Mouse (Mus musculus): Measurements from ENCODE around the gene Lst1. TPM values are rescaled to one million over a fixed set of nuclear protein-coding genes. Genes with fewer than 3 reads are reported as not detected.

Gene Lst1
- total and polyA plus RNA-seq, 3 experiments = 7.1 to 391 (median 81.9) TPM

DNA sequence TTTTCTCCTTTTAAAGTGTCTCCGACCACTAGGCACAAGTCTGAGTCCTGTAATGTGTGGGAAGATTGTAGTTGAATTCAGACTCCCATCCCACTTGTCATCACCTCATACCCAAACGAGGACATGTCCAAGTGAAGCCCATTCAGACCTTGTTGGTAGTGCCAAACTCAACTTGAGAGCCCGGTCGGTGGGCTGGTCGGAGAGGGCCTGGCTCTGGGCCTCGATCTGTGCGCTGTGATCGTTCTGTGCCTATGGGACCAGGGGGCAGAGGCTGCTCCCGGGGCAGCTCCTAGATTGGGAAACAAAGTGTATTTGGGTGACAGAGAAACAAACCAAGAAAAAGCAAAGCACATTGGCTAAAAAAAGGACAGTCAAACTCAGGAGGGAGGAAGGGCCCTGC is 35.2 kb downstream of the Lst1 start:
- DNase-seq (ENCODE audit: low spot score) (no peak), ATAC-seq (ENCODE audit: extremely low read depth, insufficient number of reproducible peaks, low FRiP score, poor library complexity, severe bottlenecking) (no peak)
- no peak for TF ChIP-seq POLR2AphosphoS5 (IDR thresholded peaks at IDR 0.05; ENCODE audit: insufficient replicate concordance, low read depth, low read length)
- TF ChIP-seq TAL1 (conservative IDR thresholded peaks at IDR 0.05; ENCODE audit: low read depth, low read length) = no peak
- no peak for TF ChIP-seq CTCF (IDR thresholded peaks at IDR 0.05; ENCODE audit: low read depth, low read length)
- TF ChIP-seq GATA2 (IDR thresholded peaks at IDR 0.05; ENCODE audit: borderline replicate concordance, low read depth, low read length) = no peak
- no peak for TF ChIP-seq GATA1 (IDR thresholded peaks at IDR 0.05; ENCODE audit: borderline replicate concordance, low read length)
- Histone ChIP-seq H3K4me3 (ENCODE audit: low read depth, low read length) (no peak overlapping the region), H3K9me3 (replicated peaks) (no peaks in the 10 kb centered on the region), H3K4me1 (ENCODE audit: insufficient read depth, low read depth, low read length) (peaks cover 45% of the 10 kb centered on the region), H3K36me3 (replicated peaks) (peaks cover 98% of the 10 kb centered on the region), H3K27me3 (ENCODE audit: insufficient read depth, low read length) (no peaks in the 10 kb centered on the region)

DNA sequence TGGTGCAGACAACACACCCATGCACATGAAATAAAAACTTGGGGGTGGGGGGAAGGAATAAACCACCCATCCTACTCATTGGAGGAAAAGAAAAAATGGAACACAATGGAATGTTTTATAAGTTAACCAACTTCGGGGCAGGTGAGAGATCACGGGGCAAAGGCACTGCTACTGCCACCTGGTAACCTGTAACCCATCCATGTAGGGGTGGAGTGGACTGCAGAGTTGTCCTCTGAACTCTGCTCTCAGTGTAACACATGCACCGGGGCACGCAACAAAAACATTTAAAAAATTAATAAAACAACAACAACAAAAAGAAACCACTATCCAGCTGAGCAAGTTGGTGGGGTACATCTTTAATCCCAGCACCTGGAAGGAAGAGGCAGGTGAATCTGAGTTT is 36.1 kb downstream of the Lst1 start:
- no peak for DNase-seq (ENCODE audit: low spot score)
- no peak for TF ChIP-seq CTCF (IDR thresholded peaks at IDR 0.05; ENCODE audit: low read depth, low read length)
- TF ChIP-seq POLR2AphosphoS5 (IDR thresholded peaks at IDR 0.05; ENCODE audit: insufficient replicate concordance, low read depth, low read length) = no peak
- TF ChIP-seq TAL1 (conservative IDR thresholded peaks at IDR 0.05; ENCODE audit: low read depth, low read length) = no peak
- TF ChIP-seq GATA2 (IDR thresholded peaks at IDR 0.05; ENCODE audit: borderline replicate concordance, low read depth, low read length) = no peak
- no peak for TF ChIP-seq GATA1 (IDR thresholded peaks at IDR 0.05; ENCODE audit: borderline replicate concordance, low read length)
- ATAC-seq (ENCODE audit: extremely low read depth, insufficient number of reproducible peaks, low FRiP score, poor library complexity, severe bottlenecking) = no peak
- Histone ChIP-seq H3K4me1 (ENCODE audit: insufficient read depth, low read depth, low read length) (peaks cover 38% of the 10 kb centered on the region), H3K27me3 (ENCODE audit: insufficient read depth, low read length) (no peaks in the 10 kb centered on the region), H3K4me3 (ENCODE audit: low read depth, low read length) (no peak overlapping the region), H3K36me3 (replicated peaks) (peaks cover 98% of the 10 kb centered on the region), H3K9me3 (replicated peaks) (no peaks in the 10 kb centered on the region)

DNA sequence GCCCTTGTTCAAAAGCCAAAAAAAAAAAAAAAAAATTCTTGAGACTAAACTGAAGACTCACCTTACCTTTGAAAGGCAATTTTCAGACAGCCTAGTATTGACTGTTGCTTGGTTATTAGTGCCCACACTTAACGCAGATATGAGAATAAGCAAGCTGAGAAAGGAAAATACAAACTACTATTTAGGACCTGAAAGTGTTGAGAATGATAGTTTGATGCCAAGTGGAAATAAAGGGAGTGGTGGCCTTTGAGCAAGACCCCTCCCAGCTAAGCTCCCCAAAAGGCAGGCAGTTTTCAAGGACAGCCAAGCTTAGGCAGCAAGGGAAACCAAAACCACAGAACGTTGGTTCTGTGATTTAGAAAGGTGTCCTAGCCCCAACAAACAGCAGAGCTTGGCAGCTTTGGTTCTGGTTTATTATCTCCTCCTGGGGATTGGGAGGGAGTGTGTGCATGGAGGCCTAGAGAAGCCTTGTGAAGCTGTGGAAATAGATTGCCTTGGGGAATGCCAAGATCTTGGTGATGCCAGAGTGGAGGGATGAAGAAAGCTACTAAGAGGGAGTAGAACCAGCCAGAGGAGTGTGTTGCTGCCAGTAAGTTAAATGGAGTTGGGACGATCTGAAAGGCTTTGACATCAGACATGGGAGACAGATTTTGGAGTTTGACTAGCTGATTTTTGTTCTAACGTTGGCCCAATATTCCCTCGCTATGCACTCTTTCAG is 40.2 kb downstream of the Lst1 start:
- ATAC-seq (ENCODE audit: extremely low read depth, insufficient number of reproducible peaks, low FRiP score, poor library complexity, severe bottlenecking) (no peak; the same call in 1 of the 2 replicates), DNase-seq (ENCODE audit: low spot score) (no peak)
- TF ChIP-seq TAL1 (conservative IDR thresholded peaks at IDR 0.05; ENCODE audit: low read depth, low read length) = no peak
- no peak for TF ChIP-seq GATA2 (IDR thresholded peaks at IDR 0.05; ENCODE audit: borderline replicate concordance, low read depth, low read length)
- TF ChIP-seq POLR2AphosphoS5 (IDR thresholded peaks at IDR 0.05; ENCODE audit: insufficient replicate concordance, low read depth, low read length) = peak; percentile 68; the same call in 1 of the 2 replicates
- TF ChIP-seq CTCF (IDR thresholded peaks at IDR 0.05; ENCODE audit: low read depth, low read length) = no peak
- TF ChIP-seq GATA1 (IDR thresholded peaks at IDR 0.05; ENCODE audit: borderline replicate concordance, low read length) = no peak
- Histone ChIP-seq H3K4me1 (ENCODE audit: insufficient read depth, low read depth, low read length) (peaks cover 18% of the 10 kb centered on the region; the same call in 1 of the 2 replicates), H3K36me3 (replicated peaks) (peaks cover 98% of the 10 kb centered on the region), H3K4me3 (ENCODE audit: low read depth, low read length) (no peak overlapping the region), H3K27me3 (ENCODE audit: insufficient read depth, low read length) (no peaks in the 10 kb centered on the region), H3K9me3 (replicated peaks) (peaks cover 3% of the 10 kb centered on the region)

DNA sequence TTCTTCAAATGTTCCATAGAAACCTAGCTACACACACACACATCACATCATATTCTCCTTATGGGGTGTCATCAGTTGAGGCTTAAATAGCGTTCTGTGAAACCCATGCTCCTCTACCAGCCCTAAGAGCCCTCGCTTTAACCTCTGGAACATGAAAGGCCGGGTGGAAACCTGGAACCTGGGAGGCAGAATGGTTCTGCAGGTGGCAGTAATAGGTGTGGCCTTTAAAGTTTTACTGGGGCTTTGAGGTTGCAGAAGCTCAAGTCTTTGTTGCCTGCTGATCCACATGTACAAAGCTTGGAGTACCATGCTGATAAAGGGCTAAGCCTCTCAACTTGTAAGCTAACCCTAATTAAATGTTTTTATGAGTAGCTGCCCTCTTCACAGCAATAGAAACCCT is 40.9 kb downstream of the Lst1 start:
- Histone ChIP-seq H3K27me3 (ENCODE audit: insufficient read depth, low read length) (no peaks in the 10 kb centered on the region), H3K36me3 (replicated peaks) (peaks cover 98% of the 10 kb centered on the region), H3K9me3 (replicated peaks) (peaks cover 3% of the 10 kb centered on the region), H3K4me1 (ENCODE audit: insufficient read depth, low read depth, low read length) (peaks cover 14% of the 10 kb centered on the region; the same call in 1 of the 2 replicates), H3K4me3 (ENCODE audit: low read depth, low read length) (no peak overlapping the region)
- TF ChIP-seq GATA1 (IDR thresholded peaks at IDR 0.05; ENCODE audit: borderline replicate concordance, low read length) (no peak), TAL1 (conservative IDR thresholded peaks at IDR 0.05; ENCODE audit: low read depth, low read length) (no peak), GATA2 (IDR thresholded peaks at IDR 0.05; ENCODE audit: borderline replicate concordance, low read depth, low read length) (no peak), CTCF (IDR thresholded peaks at IDR 0.05; ENCODE audit: low read depth, low read length) (no peak)
- DNase-seq (ENCODE audit: low spot score) (no peak), ATAC-seq (ENCODE audit: extremely low read depth, insufficient number of reproducible peaks, low FRiP score, poor library complexity, severe bottlenecking) (no peak)

DNA sequence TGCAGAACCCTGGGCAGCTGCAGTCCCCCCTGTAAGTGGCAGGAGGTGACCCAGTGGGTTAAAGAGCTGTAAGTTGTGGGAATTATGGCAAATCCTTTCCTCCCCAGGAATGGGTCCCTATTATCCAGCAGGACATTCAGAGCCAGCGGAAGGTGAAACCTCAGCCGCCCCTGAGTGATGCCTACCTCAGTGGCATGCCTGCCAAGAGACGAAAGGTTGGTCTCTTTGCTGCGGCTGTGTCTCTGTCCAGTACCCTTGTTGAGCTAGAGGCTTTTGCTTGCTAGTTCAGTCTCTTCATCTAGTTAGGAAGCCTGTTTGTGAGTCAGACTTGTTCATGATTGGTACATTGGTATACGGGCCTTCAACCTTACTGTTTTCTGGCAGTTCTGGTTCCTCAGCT is 42.1 kb downstream of the Lst1 start:
- H3K9me3 ChIP-seq (replicated peaks) = peaks cover 3% of the 10 kb centered on the region
- H3K4me3 ChIP-seq (ENCODE audit: low read depth, low read length) = no peak overlapping the region
- no peak for DNase-seq (ENCODE audit: low spot score)
- H3K36me3 ChIP-seq (replicated peaks) = peaks cover 99% of the 10 kb centered on the region
- TF ChIP-seq POLR2AphosphoS5 (IDR thresholded peaks at IDR 0.05; ENCODE audit: insufficient replicate concordance, low read depth, low read length) (peak; percentile 89; the same call in 1 of the 2 replicates), TAL1 (conservative IDR thresholded peaks at IDR 0.05; ENCODE audit: low read depth, low read length) (no peak)
- ATAC-seq (ENCODE audit: extremely low read depth, insufficient number of reproducible peaks, low FRiP score, poor library complexity, severe bottlenecking) = no peak
- H3K27me3 ChIP-seq (ENCODE audit: insufficient read depth, low read length) = no peaks in the 10 kb centered on the region
- H3K4me1 ChIP-seq (ENCODE audit: insufficient read depth, low read depth, low read length) = peaks cover 18% of the 10 kb centered on the region; the same call in 1 of the 2 replicates

DNA sequence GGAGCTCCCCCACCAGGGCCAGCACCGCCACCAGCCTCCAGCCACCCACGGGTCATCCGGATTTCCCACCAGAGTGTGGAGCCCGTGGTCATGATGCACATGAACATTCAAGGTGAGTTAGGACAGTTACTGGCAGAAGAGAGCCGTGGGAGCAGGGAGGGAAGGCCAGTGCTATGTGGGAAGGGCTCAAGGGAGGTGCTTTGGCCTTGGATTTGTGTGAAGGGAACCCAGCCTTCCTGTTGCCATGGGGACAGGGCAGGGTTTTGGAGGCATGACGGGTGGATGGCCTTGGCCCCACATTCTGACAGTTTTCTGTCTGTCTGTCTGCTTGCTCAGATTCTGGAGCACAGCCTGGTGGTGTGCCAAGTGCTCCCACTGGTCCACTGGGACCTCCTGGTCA is 46.3 kb downstream of the Lst1 start:
- peaks cover 100% of the 10 kb centered on the region for H3K36me3 ChIP-seq (replicated peaks)
- no peak overlapping the region for H3K4me3 ChIP-seq (ENCODE audit: low read depth, low read length)
- no peaks in the 10 kb centered on the region for H3K27me3 ChIP-seq (ENCODE audit: insufficient read depth, low read length)
- H3K4me1 ChIP-seq (ENCODE audit: insufficient read depth, low read depth, low read length) = peaks cover 43% of the 10 kb centered on the region
- TF ChIP-seq GATA2 (IDR thresholded peaks at IDR 0.05; ENCODE audit: borderline replicate concordance, low read depth, low read length) = no peak
- no peak for TF ChIP-seq POLR2AphosphoS5 (IDR thresholded peaks at IDR 0.05; ENCODE audit: insufficient replicate concordance, low read depth, low read length)
- TF ChIP-seq TAL1 (conservative IDR thresholded peaks at IDR 0.05; ENCODE audit: low read depth, low read length) = no peak
- TF ChIP-seq CTCF (IDR thresholded peaks at IDR 0.05; ENCODE audit: low read depth, low read length) = no peak
- no peak for TF ChIP-seq GATA1 (IDR thresholded peaks at IDR 0.05; ENCODE audit: borderline replicate concordance, low read length)
- DNase-seq (ENCODE audit: low spot score) = no peak
- no peak for ATAC-seq (ENCODE audit: extremely low read depth, insufficient number of reproducible peaks, low FRiP score, poor library complexity, severe bottlenecking)
- H3K9me3 ChIP-seq (replicated peaks) = peaks cover 3% of the 10 kb centered on the region

All from G1E (cell line).